Mouse (Mus musculus) midbrain, embryonic 15.5 days (tissue): ENCODE data around the gene Clcn2. TPM values are rescaled to one million over a fixed set of nuclear protein-coding genes. Genes with fewer than 3 reads are reported as not detected.

Experiments used
- ATAC-seq: fragments of 200-750 bp; cut with Nextera tagmentation; replicated peaks from 2 replicates; pipeline ENCODE4 v1.8.0; 2017; ENCODE audit warnings: moderate TSS enrichment
- H3K27ac ChIP-seq: fragments of 300-500 bp; sonication (generic); 2 replicates; pipeline ENCODE4 v1.5.1; 2015; ENCODE audit warnings: mild to moderate bottlenecking, inconsistent platforms
- H3K27me3 ChIP-seq: fragments of 300-500 bp; sonication (generic); replicated peaks from 2 replicates; pipeline ENCODE4 v1.6.1; 2015; ENCODE audit warnings: inconsistent platforms
- H3K36me3 ChIP-seq: fragments of 300-500 bp; sonication (generic); replicated peaks from 2 replicates; pipeline ENCODE4 v1.6.1; 2015; ENCODE audit warnings: inconsistent platforms
- H3K4me1 ChIP-seq: fragments of 300-500 bp; sonication (generic); 2 replicates; pipeline ENCODE4 v1.6.1; 2015; ENCODE audit warnings: inconsistent platforms
- H3K4me2 ChIP-seq: fragments of 300-500 bp; sonication (generic); 2 replicates; pipeline ENCODE4 v1.6.1; 2015; ENCODE audit warnings: inconsistent platforms, mild to moderate bottlenecking, moderate library complexity
- H3K4me3 ChIP-seq: fragments of 300-500 bp; sonication (generic); 2 replicates; pipeline ENCODE4 v1.5.1; 2015; ENCODE audit warnings: mild to moderate bottlenecking, inconsistent platforms
- H3K9ac ChIP-seq: fragments of 300-500 bp; sonication (generic); 2 replicates; pipeline ENCODE4 v1.6.1; 2015; ENCODE audit warnings: mild to moderate bottlenecking, inconsistent platforms
- H3K9me3 ChIP-seq: fragments of 300-500 bp; sonication (generic); 2 replicates; pipeline ENCODE4 v1.6.1; 2016; ENCODE audit warnings: inconsistent platforms
- WGBS: fragments of 180-500 bp; shearing (Covaris S2); methylation state at CpG from one replicate; pipeline ENCODE4 v1.1.7; 2015; ENCODE audit warnings: mixed read lengths; 5-methylcytosine and 5-hydroxymethylcytosine counted together
- polyA plus RNA-seq: library from polyadenylated mRNA; unstranded; fragments of >200 nt; fragmentation: Nextera tagmentation; extraction: Ambion mirVana; gene quantifications from 2 replicates; pipeline ENCODE4 v1.2.1, GENCODE M21; 2015

The Clcn2 gene
- polyA plus RNA-seq, 1 experiment from 2014 or later = 33.7 TPM

- under 1% methylated on average over 57 of the region's 70 CpGs for WGBS
- peak within 1 kb of the TSS; percentile 74 for H3K4me3 ChIP-seq
- H3K4me2 ChIP-seq = peak within 1 kb of the TSS; percentile 89
- peaks cover 15% of the 10 kb centered on the region for H3K4me1 ChIP-seq
- no peaks in the 10 kb centered on the region for H3K9me3 ChIP-seq
- H3K27me3 ChIP-seq = peaks cover 25% of the 10 kb centered on the region
- no peaks in the 10 kb centered on the region for H3K36me3 ChIP-seq
- H3K27ac ChIP-seq = peak within 1 kb of the TSS; percentile 67
- peak within 1 kb of the TSS; percentile 84 for H3K9ac ChIP-seq
- peak; percentile 76 for ATAC-seq
Measured at GRCm38 (mm10) chr16:20732925-20733730, 15.6 kb upstream of the Clcn2 start, which contains the start of gene Chrd. Gene Chrd, plus strand, starts transcription at chr16:20733127.

- Histone ChIP-seq H3K4me2 (peak overlapping the region; percentile 89), H3K4me3 (peak overlapping the region; percentile 74), H3K9ac (peak overlapping the region; percentile 84), H3K4me1 (peaks cover 15% of the 10 kb centered on the region), H3K36me3 (no peaks in the 10 kb centered on the region), H3K27ac (peak overlapping the region; percentile 67), H3K27me3 (peaks cover 25% of the 10 kb centered on the region), H3K9me3 (no peaks in the 10 kb centered on the region)
- WGBS = 0% methylated on average over 27 of the region's 30 CpGs
- peak; percentile 50 for ATAC-seq
Measured at GRCm38 (mm10) chr16:20732251-20732924, 14.8 kb upstream of the Clcn2 start.

- H3K4me3 ChIP-seq = no peak overlapping the region
- peaks cover 15% of the 10 kb centered on the region for H3K4me1 ChIP-seq
- H3K4me2 ChIP-seq = no peak overlapping the region
- no peaks in the 10 kb centered on the region for H3K9me3 ChIP-seq
- H3K9ac ChIP-seq = no peak overlapping the region
- 0 out of 2 replicates have a peak overlapping the region, but pooled peaks have one; percentile 67 for H3K27ac ChIP-seq
- H3K36me3 ChIP-seq = no peaks in the 10 kb centered on the region
- 61% methylated on average over 5 of the region's 5 CpGs for WGBS
- peaks cover 25% of the 10 kb centered on the region for H3K27me3 ChIP-seq
- ATAC-seq = no peak
Measured at GRCm38 (mm10) chr16:20731688-20732087, 14.1 kb upstream of the Clcn2 start.

GRCm38 (mm10) chr16:20730293-20730711, 12.8 kb upstream of the Clcn2 start:
- H3K4me1 ChIP-seq = peaks cover 15% of the 10 kb centered on the region
- no peak overlapping the region for H3K4me3 ChIP-seq
- WGBS = 40% methylated on average over 5 of the region's 5 CpGs
- ATAC-seq = no peak
- no peaks in the 10 kb centered on the region for H3K9me3 ChIP-seq
- H3K36me3 ChIP-seq = no peaks in the 10 kb centered on the region
- no peak overlapping the region for H3K27ac ChIP-seq
- H3K4me2 ChIP-seq = no peak overlapping the region
- peaks cover 15% of the 10 kb centered on the region for H3K27me3 ChIP-seq
- H3K9ac ChIP-seq = no peak overlapping the region

GRCm38 (mm10) chr16:20726384-20726783, 8.8 kb upstream of the Clcn2 start:
- H3K9me3 ChIP-seq = no peaks in the 10 kb centered on the region
- H3K9ac ChIP-seq = no peak overlapping the region
- 67% methylated on average over 1 of the region's 1 CpGs for WGBS
- H3K27ac ChIP-seq = no peak overlapping the region
- H3K4me2 ChIP-seq = no peak overlapping the region
- ATAC-seq = no peak
- no peak overlapping the region for H3K4me3 ChIP-seq
- peaks cover 11% of the 10 kb centered on the region; the same call in 1 of the 2 replicates for H3K36me3 ChIP-seq
- no peaks in the 10 kb centered on the region for H3K4me1 ChIP-seq
- H3K27me3 ChIP-seq = no peaks in the 10 kb centered on the region

- WGBS = 82% methylated on average over 4 of the region's 4 CpGs
- H3K4me3 ChIP-seq = no peak overlapping the region
- no peak overlapping the region for H3K4me2 ChIP-seq
- no peaks in the 10 kb centered on the region for H3K27me3 ChIP-seq
- H3K4me1 ChIP-seq = no peaks in the 10 kb centered on the region
- H3K27ac ChIP-seq = no peak overlapping the region
- H3K9ac ChIP-seq = no peak overlapping the region
- peaks cover 11% of the 10 kb centered on the region; the same call in 1 of the 2 replicates for H3K36me3 ChIP-seq
- no peaks in the 10 kb centered on the region for H3K9me3 ChIP-seq
- ATAC-seq = no peak
Measured at GRCm38 (mm10) chr16:20725750-20726149, 8.2 kb upstream of the Clcn2 start.

GRCm38 (mm10) chr16:20725321-20725720, 7.8 kb upstream of the Clcn2 start:
- no peak overlapping the region for H3K4me2 ChIP-seq
- no peak for ATAC-seq
- no peaks in the 10 kb centered on the region for H3K9me3 ChIP-seq
- no peak overlapping the region for H3K9ac ChIP-seq
- H3K27ac ChIP-seq = no peak overlapping the region
- H3K36me3 ChIP-seq = peaks cover 11% of the 10 kb centered on the region; the same call in 1 of the 2 replicates
- H3K4me3 ChIP-seq = no peak overlapping the region
- H3K27me3 ChIP-seq = no peaks in the 10 kb centered on the region
- H3K4me1 ChIP-seq = no peaks in the 10 kb centered on the region
- 81% methylated on average over 7 of the region's 7 CpGs for WGBS

GRCm38 (mm10) chr16:20724338-20724748, 6.8 kb upstream of the Clcn2 start:
- peak; percentile 67 for ATAC-seq
- Histone ChIP-seq H3K9me3 (no peaks in the 10 kb centered on the region), H3K27ac (no peak overlapping the region), H3K4me3 (no peak overlapping the region), H3K36me3 (peaks cover 11% of the 10 kb centered on the region; the same call in 1 of the 2 replicates), H3K9ac (no peak overlapping the region), H3K4me1 (no peaks in the 10 kb centered on the region), H3K4me2 (no peak overlapping the region), H3K27me3 (no peaks in the 10 kb centered on the region)
- 41% methylated on average over 5 of the region's 5 CpGs for whole genome bisulfite sequencing

- Histone ChIP-seq H3K4me1 (peaks cover 7% of the 10 kb centered on the region), H3K4me2 (no peak overlapping the region), H3K9me3 (no peaks in the 10 kb centered on the region), H3K36me3 (peaks cover 11% of the 10 kb centered on the region; the same call in 1 of the 2 replicates), H3K9ac (no peak overlapping the region), H3K4me3 (no peak overlapping the region), H3K27ac (no peak overlapping the region), H3K27me3 (no peaks in the 10 kb centered on the region)
- 74% methylated on average over 4 of the region's 4 CpGs for WGBS
- ATAC-seq = no peak
Measured at GRCm38 (mm10) chr16:20723247-20723646, 5.7 kb upstream of the Clcn2 start.

- H3K27ac ChIP-seq = no peak overlapping the region
- no peaks in the 10 kb centered on the region for H3K9me3 ChIP-seq
- H3K4me3 ChIP-seq = no peak overlapping the region
- peaks cover 10% of the 10 kb centered on the region for H3K4me1 ChIP-seq
- H3K9ac ChIP-seq = no peak overlapping the region
- no peak overlapping the region for H3K4me2 ChIP-seq
- no peaks in the 10 kb centered on the region for H3K27me3 ChIP-seq
- ATAC-seq = no peak
- 90% methylated on average over 4 of the region's 4 CpGs for WGBS
- peaks cover 11% of the 10 kb centered on the region; the same call in 1 of the 2 replicates for H3K36me3 ChIP-seq
Measured at GRCm38 (mm10) chr16:20722736-20723135, 5.2 kb upstream of the Clcn2 start.

- Histone ChIP-seq H3K9ac (no peak overlapping the region), H3K4me3 (no peak overlapping the region), H3K27me3 (no peaks in the 10 kb centered on the region), H3K9me3 (no peaks in the 10 kb centered on the region), H3K36me3 (peaks cover 11% of the 10 kb centered on the region; the same call in 1 of the 2 replicates), H3K27ac (no peak overlapping the region), H3K4me1 (peaks cover 14% of the 10 kb centered on the region), H3K4me2 (no peak overlapping the region)
- no peak for ATAC-seq
- 90% methylated on average over 10 of the region's 10 CpGs for WGBS
Measured at GRCm38 (mm10) chr16:20721808-20722207, 4.3 kb upstream of the Clcn2 start.

GRCm38 (mm10) chr16:20717978-20718670, 578 bp upstream of the Clcn2 start:
- H3K4me1 ChIP-seq = peaks cover 43% of the 10 kb centered on the region
- peak overlapping the region; percentile 67 for H3K9ac ChIP-seq
- H3K36me3 ChIP-seq = peaks cover 11% of the 10 kb centered on the region; the same call in 1 of the 2 replicates
- H3K27me3 ChIP-seq = no peaks in the 10 kb centered on the region
- ATAC-seq = peak; percentile 2; the same call in 1 of the 2 replicates
- 2% methylated on average over 18 of the region's 18 CpGs for WGBS
- peak overlapping the region; percentile 90 for H3K27ac ChIP-seq
- peak overlapping the region; percentile 98 for H3K4me2 ChIP-seq
- no peaks in the 10 kb centered on the region for H3K9me3 ChIP-seq
- peak overlapping the region; percentile 70 for H3K4me3 ChIP-seq
